Mouse (Mus musculus) spleen, adult 2 months (tissue): ENCODE data around the gene E130311K13Rik.

Experiments used
- CTCF ChIP-seq: fragments of 200-500 bp; IDR thresholded peaks from 2 replicates; pipeline ENCODE4 v1.5.1; 2011; ENCODE audit warnings: mild to moderate bottlenecking, inconsistent platforms; ENCODE audit not compliant: insufficient read depth, insufficient read length, insufficient replicate concordance; ENCODE audit errors: extremely low read depth
- POLR2A ChIP-seq: fragments of 200-500 bp; IDR thresholded peaks from 2 replicates; pipeline ENCODE4 v1.6.1; 2011; ENCODE audit warnings: low read depth, low read length, inconsistent platforms

GRCm38 (mm10) chr3:63900021-63900571 is 29.2 kb downstream of the E130311K13Rik start:
- TF ChIP-seq POLR2A, result no peak
- TF ChIP-seq CTCF, result no peak
